Mouse (Mus musculus) cerebellum, postnatal 10 days (tissue): ENCODE results near the gene Lpar1.

Experiments
- DNase-seq, 2 experiments: peaks; one replicate each; pipeline ENCODE4 v3.0.0; 2021; ENCODE audit warnings: mixed read lengths in 2 of 2

The Lpar1 gene

GRCm38 (mm10) chr4:58506539-58507527 is 46.9 kb downstream of the Lpar1 start:
- DNase-seq = no peak

GRCm38 (mm10) chr4:58504250-58504649 is 49.4 kb downstream of the Lpar1 start:
- DNase-seq = no peak

- DNase-seq = peak in 1 of 2 experiments; percentile 7
Observed at GRCm38 (mm10) chr4:58501012-58501777, 52.5 kb downstream of the Lpar1 start.

GRCm38 (mm10) chr4:58499831-58500230 is 53.9 kb downstream of the Lpar1 start:
- peak; percentile 15 to 22 for DNase-seq

- DNase-seq = no peak
Observed at GRCm38 (mm10) chr4:58499241-58499640, 54.5 kb downstream of the Lpar1 start.

- DNase-seq = peak in 1 of 2 experiments; percentile 9
Observed at GRCm38 (mm10) chr4:58498734-58499133, 55.0 kb downstream of the Lpar1 start.

GRCm38 (mm10) chr4:58497284-58497683 is 56.4 kb downstream of the Lpar1 start:
- no peak for DNase-seq

- no peak for DNase-seq
Observed at GRCm38 (mm10) chr4:58496743-58497142, 57.0 kb downstream of the Lpar1 start.

GRCm38 (mm10) chr4:58491742-58492141 is 62.0 kb downstream of the Lpar1 start:
- DNase-seq = no peak

GRCm38 (mm10) chr4:58490374-58490773 is 63.3 kb downstream of the Lpar1 start:
- DNase-seq = no peak

- DNase-seq = no peak
Observed at GRCm38 (mm10) chr4:58478564-58478963, 75.1 kb downstream of the Lpar1 start.

GRCm38 (mm10) chr4:58477691-58478090 is 76.0 kb downstream of the Lpar1 start:
- no peak for DNase-seq

- DNase-seq = no peak
Observed at GRCm38 (mm10) chr4:58471203-58471910, 82.3 kb downstream of the Lpar1 start.

- DNase-seq = no peak
Observed at GRCm38 (mm10) chr4:58469651-58470592, 83.8 kb downstream of the Lpar1 start.

GRCm38 (mm10) chr4:58469035-58469434 is 84.7 kb downstream of the Lpar1 start:
- DNase-seq = no peak

- no peak for DNase-seq
Observed at GRCm38 (mm10) chr4:58465586-58465985, 88.1 kb downstream of the Lpar1 start.

GRCm38 (mm10) chr4:58464390-58465164 is 89.1 kb downstream of the Lpar1 start:
- peak in 1 of 2 experiments; percentile 12 for DNase-seq

- no peak for DNase-seq
Observed at GRCm38 (mm10) chr4:58462990-58463389, 90.7 kb downstream of the Lpar1 start.

GRCm38 (mm10) chr4:58462586-58462985 is 91.1 kb downstream of the Lpar1 start:
- peak; percentile 69 to 78 for DNase-seq

- no peak for DNase-seq
Observed at GRCm38 (mm10) chr4:58453334-58453733, 100.4 kb downstream of the Lpar1 start.

- no peak for DNase-seq
Observed at GRCm38 (mm10) chr4:58448825-58449224, 104.9 kb downstream of the Lpar1 start.
